Mouse (Mus musculus): Measurements from ENCODE around the gene Gtf3c2.
A peak's percentile ranks its signal among the peaks of the same experiment; 100 is the strongest.

Gene Gtf3c2

GRCm38 (mm10) chr5:31197072-31197471, 17.1 kb upstream of the Gtf3c2 start:
- no peak for DNase-seq

DNA sequence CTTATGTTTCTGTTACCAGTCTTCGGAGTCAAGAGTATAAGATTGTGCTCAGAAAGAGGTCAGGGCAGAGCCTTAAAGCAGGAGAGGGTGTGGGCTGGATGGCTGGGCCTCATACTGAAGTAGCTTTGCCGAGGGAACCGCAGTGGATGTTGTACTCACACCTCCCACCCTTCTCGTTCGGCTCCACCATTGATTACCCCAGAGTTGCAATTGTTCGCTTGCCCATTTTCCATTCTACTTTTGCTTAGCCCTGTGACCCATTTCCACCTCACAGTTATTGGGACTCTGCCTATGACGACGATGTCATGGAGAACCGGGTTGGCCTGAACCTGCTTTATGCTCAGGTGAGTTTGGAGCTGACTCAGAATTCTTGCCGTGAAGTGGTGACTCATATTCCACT, 16.3 kb upstream of the Gtf3c2 start:
- DNase-seq, result no peak

DNA sequence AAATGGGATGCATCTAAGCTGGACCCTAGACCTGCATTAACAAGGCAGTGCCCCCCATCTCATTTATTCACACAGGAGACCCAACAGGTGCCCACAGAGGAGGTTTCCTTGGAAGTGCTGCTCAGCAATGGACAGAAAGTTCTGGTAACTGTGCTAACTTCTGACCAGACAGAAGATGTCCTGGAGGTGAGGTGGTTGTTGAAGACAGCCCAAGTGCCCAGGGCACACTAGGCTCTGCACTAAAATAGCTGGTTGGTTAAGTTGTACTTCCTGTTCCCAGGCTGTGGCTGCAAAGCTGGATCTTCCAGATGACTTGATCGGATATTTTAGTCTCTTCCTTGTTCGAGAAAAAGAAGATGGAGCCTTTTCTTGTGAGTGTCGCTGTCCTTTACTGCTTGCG, 15.7 kb upstream of the Gtf3c2 start:
- DNase-seq, result no peak

GRCm38 (mm10) chr5:31194486-31195485, 14.8 kb upstream of the Gtf3c2 start:
- DNase-seq, result no peak

DNA sequence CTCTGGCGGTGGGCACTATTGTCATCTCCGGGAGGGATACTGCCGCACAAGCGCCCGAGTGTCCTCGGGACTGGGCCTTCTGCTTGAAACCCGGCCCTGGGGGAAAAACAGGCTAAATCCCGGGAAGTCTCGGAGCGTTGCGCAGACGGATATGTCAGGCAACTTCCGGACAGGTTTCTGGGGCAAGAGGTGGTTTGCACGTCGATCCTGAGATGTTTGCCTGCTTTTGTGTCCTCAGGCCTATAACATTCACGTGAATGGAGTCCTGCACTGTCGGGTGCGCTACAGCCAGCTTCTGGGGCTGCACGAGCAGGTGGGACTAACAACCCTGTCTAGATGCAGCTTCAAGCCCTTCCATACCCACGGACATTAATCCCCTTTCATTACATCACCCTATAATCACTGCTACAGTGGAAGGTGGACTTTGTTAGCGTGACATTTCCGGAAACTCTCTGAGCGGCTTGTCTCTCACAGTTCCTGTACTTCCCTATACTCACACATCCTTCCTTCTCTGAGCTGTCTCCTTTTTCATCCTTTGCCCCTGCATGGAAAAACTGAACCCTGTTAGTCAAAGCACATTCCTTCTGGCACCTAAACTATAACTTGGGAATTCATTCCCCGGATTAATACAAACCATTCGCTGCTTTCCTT, 13.8 kb upstream of the Gtf3c2 start:
- no peak for DNase-seq

DNA sequence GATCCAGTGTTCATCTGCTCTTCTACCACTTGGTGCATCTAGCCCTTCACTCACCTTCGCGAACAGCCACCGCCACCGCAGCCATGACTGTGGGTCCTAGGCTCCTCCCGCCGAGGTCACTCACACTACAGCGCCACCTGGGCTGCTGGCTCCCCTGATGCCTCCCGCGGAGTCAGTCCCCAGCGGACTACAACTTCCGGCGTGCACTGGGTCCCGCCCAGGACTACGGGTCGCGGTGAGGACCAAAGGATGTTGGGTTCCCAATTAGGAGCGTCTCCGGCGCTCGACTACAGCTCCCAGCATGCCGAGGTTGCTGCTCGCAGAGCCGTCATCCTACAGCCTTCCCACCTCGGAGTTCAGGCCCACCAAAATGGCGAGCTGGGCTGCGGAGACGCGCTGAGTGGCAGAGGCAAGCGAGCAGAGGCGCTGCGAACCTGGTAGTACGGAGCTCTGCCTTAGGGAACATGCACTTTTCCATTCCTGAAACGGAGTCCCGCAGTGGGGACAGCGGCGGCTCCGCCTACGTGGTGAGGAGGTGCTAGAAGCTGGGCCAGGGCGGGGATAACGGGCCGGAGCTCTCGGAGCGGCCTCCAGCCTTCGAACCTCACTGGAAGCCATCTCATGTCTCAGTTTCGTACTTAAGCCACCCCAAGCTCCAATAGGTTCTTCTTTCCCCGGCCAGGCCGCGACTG, 13.1 kb upstream of the Gtf3c2 start, which contains the start of the genes Snx17 and Eif2b4:
Gene Snx17 (plus strand): TSS at position 289 of the 692 bp plus-strand sequence.
Gene Eif2b4 (minus strand): TSS at position 492 of the 692 bp plus-strand sequence.
- peak; percentile 99 for DNase-seq

DNA sequence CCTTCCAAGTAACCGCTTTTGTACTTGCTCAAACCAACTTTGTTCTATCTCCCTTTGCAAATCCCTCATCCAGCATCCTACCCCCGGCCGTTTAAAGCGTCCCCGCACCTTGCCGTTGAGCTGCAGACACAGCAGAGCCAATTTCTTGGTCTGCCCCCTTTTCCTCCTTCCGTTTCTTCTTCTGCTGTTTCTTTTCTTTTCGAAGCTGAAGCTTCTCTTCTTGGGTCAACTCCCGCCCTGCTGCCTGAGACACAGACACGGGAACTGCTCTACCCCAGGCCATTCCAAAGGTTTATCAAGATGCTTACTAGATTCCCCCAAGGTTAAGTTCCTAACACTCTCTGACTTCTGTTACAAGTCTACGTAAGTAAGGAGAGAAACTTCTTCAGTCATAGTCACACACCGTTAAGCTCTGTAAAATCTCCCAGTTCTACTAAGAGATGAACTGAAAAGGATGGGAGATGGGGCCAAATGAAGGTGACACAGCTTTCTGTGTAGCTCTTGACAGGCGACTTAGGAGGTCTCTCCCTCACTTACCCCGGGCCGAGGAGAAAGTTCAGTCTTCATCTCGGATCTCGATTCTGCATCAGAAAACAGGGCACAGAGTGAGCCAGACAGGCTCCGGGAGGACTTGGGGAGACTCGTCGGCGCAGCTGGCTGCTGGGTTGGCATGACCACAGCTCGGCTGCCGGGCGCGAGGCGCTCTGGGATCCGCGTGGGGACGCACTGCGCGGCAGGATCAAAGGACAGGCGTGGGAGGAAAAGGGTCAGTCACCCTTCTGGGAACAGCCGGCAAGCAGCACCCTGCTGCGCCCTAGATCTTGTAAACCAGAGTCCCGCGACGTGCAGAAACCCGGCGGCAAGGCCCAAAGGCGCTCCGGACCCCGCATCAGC, 12.3 kb upstream of the Gtf3c2 start:
- DNase-seq, result no peak

DNA sequence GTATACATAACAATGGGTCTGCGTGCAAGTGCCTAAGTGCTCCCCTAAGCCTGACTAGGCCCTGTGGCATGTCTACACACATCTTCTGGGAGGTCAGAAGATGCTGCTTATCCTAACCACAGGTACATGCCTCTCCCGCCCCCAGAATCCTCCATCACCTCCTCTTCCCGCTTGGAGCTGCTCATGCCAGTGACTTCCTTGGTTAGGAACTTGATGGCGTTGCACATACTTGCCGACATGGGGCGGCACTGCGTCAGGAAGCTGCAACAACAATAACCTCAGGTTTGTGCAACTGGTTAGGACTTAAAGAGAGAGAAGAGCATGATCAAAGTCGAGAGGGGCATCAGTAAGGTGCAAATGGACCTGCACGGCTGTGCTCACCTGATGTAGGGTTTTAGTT, 10.3 kb upstream of the Gtf3c2 start:
- DNase-seq, result no peak

DNA sequence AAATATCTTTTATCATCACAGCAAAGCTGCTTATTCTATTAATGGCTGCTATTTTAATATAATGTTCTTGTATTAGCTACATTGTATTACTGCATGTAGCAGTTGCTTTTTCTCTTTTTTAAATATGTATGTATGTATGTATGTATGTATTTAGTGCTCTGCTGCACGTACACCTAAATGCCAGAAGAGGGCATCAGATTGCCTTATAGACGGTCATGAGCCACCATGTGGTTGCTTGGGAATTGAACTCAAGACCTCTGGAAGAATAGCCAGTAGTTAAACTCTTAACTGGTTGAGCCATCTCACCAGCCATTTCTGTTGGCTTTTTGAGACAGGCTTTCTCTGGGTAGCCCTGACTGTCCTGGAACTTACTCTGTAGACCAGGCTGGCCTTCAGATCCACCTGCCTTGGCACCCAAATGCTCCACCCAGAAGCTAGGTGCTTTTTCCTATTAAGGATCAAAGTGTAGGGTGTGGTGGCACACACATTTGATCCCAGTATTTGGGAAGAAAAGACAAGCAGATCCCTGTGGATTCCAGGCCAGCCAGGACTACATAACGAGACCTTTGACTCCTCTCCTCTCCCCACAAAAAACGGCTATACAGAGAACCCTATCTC, 8.4 kb upstream of the Gtf3c2 start:
- DNase-seq, result no peak

- DNase-seq, result no peak
Observed at GRCm38 (mm10) chr5:31183678-31184077, 3.7 kb upstream of the Gtf3c2 start.

DNA sequence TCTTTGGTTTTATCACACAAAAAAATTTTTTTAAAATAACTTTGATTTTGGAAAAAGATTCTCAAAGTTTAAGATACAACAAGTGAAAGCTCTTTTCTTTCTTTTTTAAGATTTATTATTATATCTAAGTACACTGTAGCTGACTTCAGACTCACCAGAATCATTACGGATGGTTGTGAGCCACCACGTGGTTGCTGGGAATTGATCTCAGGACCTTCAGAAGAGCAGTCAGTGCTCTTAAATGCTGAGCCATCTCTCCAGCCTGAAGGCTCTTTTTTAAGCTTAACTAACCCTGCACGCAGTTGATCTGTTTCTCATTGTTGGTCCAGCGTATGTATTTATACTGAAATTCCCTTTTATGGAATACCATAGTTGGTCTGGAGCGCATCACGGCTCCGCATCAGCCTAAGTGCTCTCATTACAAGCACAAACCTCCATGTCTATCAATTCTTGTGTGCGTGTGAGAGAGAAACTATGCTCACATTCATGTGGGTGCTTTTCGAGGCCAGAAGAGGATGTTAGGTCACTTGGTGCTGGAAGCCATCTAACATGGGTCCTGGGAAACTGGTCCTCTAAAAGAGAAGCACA, 1.3 kb upstream of the Gtf3c2 start:
- DNase-seq, result no peak

- no peak for DNase-seq
Observed at GRCm38 (mm10) chr5:31179301-31179765, 611 bp downstream of the Gtf3c2 start.

- no peak for DNase-seq
Observed at GRCm38 (mm10) chr5:31168630-31169029, 11.3 kb downstream of the Gtf3c2 start.

- no peak for DNase-seq
Observed at GRCm38 (mm10) chr5:31164878-31165277, 15.1 kb downstream of the Gtf3c2 start.

DNA sequence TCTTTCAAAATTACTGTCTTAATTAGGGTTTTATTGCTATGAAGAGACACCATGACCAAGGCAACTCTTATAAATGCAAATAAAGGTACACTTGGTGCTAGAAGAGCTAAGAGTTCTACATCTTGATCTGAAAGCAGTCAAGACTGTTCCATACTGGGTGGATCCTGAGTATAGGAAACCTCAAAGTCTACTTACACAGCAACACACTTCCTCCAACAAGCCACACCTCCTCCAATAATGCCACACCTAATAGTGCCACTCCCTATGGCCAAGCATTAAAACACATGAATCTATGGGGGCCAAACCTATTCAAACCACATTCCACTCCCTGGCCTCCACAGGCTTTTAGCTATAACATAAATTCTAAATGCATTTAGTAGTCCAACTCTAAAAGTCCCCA, 17.5 kb downstream of the Gtf3c2 start:
- no peak for DNase-seq

DNA sequence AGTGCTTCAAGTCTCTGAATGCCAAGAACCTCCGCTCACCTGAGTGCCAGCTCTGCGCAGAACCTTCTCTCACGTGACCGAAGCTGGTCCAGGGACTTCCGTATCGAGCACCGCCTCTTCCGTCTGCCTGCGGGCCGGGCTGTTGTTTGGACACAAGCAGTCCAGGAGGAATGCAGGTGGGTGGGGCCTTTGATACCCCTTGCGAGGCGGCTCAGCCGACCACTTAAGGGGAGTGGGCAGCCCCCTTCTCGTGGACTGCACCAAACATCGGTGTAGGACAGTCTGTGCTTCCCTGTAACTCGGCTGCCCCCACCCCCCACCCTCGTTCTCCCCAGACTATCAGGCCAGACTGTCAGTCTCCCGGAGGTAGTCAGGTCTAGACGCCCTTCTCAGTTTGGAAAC, 25.8 kb downstream of the Gtf3c2 start, which contains the start of gene Mpv17:
Gene Mpv17 (minus strand): TSS at position 100 of the 402 bp plus-strand sequence.
- peak; percentile 68 for DNase-seq

DNA sequence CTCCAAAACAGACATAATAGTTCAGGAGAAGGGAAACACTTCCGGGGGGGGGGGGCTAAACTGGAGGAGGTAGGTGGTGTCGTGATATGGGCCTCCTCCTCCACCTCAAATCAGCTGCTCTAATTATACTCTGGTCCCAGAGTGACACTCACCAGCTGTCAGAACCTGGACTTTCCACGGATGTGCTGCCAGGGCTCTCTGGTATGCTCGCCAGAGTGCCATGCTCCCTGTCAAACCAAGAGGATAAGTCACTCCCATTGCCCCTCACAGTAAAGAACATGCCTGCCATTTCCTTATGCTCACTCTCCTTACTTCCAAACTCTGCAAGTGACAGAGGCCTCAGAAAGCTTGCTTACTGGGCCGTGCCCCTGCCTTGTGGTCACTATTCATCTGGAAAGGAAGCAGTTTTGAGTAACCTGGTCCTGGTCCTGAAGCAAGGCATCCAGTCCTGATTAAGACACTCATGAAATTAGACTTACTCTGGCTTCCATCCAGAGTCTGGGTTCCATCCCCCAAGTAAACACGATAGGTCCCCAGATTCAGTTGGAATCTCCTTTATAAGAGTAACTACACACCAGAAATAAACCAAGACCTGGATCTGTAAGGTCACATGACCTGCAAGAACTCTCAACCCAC, 26.3 kb downstream of the Gtf3c2 start:
- no peak for DNase-seq

DNA sequence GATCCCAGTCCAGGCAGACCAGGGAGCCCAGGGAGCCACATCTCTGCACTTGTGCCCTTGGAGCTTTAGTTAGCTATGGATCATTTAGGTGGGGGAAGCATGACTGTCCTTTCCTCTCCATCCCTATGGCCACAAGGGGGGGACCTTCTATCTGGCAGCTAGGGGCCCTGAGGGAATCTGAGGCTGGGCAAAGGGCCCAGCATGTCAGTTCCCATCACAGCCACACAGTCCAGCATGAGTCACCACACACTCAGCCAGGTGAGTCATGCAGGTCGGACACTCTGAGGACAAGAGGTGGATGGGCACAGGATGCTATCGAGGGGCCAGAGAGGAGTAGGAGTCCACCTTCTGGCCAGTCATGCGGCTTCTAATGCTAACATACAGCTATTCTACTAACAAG, 28.2 kb downstream of the Gtf3c2 start:
- no peak for DNase-seq

DNA sequence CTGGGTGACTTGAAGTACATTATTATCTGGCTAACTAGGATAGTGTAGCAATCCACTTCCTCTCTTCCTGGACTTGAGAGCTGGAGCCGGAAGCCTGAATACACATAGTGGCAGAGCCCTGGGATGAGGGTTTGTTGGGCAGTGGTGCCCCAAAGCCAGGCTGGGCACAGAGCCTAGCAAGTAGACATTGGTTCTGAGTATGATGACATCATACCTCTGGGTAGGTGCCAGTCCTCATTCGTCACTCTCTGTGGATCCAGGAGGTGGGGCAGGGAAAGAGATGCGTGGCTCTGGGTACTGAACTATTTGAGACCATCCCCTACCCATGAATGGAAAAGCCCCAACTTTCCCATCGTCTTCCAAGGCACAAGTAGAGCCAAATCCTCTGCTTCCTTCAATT, 30.2 kb downstream of the Gtf3c2 start:
- no peak for DNase-seq

DNA sequence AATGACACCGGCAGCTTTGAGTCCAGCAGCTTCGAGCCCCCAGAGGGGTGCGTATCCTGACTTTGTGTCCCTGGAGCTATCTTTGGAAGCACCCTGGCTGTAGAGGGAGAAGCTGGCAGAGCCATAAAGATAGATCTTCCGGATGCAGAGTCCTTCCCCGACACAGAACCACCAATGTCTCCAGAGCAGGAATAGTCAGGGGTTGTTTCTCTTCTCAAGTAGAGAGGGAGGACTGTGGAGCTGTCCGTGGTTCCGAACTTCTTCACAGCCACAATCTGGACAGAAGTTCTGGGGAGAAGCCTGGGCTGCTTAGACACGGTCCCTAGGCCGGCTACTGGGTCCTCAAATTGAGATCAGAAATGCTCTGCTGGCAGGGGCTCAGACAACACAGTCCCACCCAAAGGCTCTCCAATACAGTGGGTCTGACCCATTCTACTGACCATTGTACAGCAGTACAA, 40.9 kb downstream of the Gtf3c2 start:
- no peak for DNase-seq
